Mouse (Mus musculus) frontal cortex, adult 2 months (tissue): ENCODE measurements around the gene Tspan12. TPM values are rescaled to one million over a fixed set of nuclear protein-coding genes. Genes with fewer than 3 reads are reported as not detected.
"Not testable (repeated sequence)": the region's sequence is repeated elsewhere in the genome, so short reads cannot be mapped to it uniquely, and the experiment has no call there.

ENCODE experiments used
- DNase-seq, 2 experiments: peaks; one replicate each; pipeline ENCODE4 v3.0.0; 2022; ENCODE audit warnings: low spot score in 1 of 2; ENCODE audit errors: extremely low spot score in 1 of 2
- polyA plus RNA-seq: library from polyadenylated mRNA; depleted of rRNA; stranded (reverse); fragments of >200 nt; gene quantifications from 2 replicates; pipeline ENCODE4 v1.2.3, GENCODE M21; 2012; rRNA removed

Gene Tspan12
- 20.1 and 21.3 TPM in 2 replicates for polyA plus RNA-seq

DNA sequence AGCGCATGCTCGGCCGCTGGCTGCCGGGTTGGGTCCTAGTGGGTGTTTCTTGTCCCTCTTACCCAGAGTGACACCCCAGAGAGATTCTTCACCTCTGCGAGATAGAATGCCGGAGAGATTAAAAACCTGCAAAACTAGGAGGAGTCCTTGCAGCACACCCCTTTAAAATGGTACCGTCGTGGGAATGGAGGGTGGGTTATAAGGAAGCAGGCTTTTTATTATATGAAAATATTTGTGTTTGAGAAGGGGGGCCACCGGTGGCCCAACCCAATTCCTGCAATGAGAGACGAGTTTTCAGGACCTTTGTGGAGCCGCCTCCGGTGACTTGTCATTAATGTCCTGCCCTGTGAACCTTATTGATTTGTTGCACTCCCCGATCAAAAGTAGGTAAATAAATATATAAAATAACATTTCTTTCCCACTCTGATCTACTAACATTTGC, at the start of gene Tspan12:
Gene Tspan12 (minus strand): TSS at position 172 of the 442 bp plus-strand sequence.
- DNase-seq, result peak in 1 of 2 experiments; percentile 58

DNA sequence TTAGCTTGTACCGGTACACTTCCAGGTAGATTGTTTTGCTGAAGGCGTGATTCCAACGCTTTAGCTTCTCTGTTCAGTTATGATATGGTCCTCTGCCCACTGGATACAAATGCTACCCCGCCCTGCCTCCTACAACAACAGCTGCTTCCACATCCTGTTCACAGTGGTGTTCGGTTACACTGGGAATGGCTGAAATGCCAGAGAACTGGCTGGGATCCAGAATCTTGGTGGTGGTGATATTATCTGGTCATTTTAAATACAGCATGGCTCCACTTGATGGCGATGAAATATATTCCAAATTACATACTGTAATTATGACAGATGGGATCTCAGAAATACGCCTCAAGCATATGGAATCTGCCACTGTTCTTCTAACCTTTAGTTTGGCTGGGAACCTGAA, 42.1 kb upstream of the Tspan12 start:
- DNase-seq, result peak; percentile 6 to 42

DNA sequence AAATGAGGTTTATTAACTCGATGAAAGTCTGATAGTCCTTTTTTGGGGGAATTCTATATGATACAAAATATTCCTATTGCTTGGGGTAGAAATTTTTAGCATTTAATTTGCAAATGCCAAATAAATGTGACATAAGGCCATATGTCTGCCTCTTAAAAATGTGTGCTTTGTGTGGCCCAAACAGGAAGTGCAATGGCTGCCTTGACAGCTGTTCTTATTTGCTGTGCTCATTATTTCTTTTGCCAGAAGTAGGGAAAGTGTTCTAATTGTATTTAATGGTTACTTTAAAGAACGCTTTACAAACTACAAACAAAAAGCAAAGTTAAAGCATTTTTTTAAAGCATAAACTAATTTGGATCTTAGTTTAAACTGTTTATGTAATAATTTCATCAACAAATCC, 36.8 kb upstream of the Tspan12 start:
- no peak for DNase-seq

DNA sequence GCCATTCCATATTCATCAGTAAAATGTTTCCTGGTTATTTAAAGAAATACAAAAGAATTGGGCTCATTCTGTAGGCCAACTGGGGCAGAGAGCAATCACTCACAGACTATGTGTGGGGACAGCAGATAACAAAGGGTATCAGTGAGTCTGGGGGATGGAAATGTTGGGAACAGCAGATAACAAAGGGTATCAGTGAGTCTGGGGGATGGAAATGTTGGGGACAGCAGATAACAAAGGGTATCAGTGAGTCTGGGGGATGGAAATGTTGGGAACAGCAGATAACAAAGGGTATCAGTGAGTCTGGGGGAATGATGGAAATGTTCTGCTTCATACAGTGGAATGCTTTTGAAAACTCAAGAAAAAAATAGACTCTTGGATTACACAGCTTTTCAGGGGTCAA, 35.7 kb upstream of the Tspan12 start:
- not testable (repeated sequence) for DNase-seq

DNA sequence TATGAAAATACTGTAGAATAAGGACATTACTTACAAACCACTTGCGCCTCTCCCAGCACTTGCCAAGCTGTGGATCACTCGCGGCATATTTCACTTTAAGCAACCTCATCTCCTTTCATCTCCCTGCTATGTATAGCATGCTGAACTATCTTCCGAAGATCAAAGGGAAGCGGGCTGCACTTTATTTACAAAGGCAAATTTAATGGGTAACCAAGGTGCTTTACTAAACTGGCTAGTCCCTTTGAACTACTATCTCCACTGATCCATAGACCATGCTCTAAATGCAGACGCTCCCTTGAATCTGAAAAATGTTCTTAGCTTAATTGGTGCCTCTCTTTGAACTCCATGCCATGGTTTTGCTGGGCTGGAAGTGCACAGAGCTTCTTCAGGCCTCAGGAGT, 27.2 kb upstream of the Tspan12 start:
- DNase-seq, result no peak

DNA sequence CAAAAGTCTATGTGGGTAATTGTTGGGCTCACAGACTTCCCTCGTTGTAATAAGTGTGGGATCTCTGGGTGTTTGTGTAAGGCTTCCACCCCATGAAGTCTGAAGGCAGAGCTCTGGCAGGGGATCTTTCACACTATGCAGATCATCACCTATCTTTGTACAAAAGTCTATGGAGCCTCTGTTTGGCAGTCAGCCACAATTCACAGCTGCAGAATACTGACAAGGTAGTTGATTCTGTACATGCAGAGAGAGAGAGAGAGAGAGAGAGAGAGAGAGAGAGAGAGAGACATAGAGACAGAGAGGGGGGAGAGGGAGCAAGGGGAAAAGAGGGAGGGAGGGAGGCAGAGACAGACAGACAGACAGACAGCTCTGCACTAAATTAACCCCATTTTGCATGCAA, 15.0 kb upstream of the Tspan12 start:
- no peak for DNase-seq

DNA sequence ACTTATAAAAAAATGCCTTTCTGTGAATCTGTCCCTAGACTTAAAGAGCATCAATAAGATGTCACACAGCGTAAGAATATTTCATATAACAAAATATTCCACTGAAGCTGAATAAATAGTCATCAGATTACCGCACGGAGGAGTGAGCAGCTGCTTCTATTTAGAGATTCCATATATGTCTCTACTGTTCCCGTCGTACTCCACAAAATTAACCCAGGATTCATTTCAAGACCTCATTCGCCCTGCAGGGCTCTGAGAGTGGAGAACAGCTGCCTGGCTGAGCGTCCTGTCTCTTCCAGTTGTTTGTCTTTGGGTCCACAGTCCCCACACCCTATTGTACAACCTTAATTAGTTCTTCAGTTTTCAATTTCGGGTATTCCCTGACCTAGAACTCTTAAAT, 11.9 kb upstream of the Tspan12 start:
- no peak for DNase-seq

DNA sequence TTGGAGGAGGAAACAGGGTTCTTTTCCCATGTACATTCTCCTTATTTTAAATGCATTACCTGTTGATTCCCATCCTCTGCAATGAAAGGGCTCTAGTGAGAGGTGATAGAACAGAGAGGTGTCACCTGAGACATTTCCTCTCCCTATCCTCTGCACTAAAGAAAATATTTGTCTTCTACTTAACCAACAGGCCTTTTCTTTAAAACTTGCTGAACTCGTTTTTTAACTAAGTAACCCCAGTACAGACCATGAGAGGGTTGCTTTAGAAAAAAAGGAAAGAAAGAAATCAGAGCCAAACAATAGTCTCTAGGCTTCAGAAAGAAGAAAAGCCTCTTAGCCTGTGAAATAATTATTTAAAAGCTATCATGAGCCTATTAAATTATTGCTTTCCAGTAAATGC, 11.2 kb upstream of the Tspan12 start:
- DNase-seq, result no peak

DNA sequence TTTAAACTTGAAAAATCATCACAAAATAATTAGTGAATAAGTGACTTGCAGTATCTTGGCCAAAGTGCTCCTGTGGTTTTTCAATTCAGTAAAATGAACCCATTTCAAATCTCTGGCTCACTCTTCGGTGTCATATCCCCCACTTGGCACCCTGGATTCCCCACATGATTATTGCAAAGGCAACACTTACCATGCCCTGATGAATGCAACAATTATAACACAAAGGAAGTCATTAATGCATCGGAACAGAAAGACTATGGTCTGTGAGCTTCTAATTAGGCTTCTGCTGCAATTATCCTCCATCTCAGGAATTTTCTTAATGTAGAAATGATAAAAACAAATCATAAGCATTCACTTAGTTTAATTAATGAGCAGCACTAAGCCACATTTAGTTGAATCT, 9.0 kb upstream of the Tspan12 start:
- no peak for DNase-seq

DNA sequence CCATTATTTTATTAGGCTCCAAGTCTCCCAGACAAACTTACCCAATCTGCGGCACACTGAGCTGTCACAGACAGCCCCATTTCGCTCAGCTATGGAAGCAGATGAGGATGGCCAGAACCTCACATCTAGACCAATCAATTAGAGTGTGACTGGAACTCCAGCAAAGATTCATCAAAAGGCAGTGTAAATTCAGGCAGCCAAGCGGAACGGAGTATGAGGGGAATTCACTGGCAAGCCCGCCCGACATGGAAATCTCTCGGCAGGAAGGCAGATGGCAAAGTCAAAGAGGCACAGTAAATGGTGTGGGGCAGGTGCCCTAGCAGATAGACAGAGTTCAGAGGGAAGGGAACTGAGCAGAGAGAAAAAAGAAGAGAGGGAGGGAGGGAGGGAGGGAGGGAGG, 5.5 kb upstream of the Tspan12 start:
- no peak for DNase-seq

DNA sequence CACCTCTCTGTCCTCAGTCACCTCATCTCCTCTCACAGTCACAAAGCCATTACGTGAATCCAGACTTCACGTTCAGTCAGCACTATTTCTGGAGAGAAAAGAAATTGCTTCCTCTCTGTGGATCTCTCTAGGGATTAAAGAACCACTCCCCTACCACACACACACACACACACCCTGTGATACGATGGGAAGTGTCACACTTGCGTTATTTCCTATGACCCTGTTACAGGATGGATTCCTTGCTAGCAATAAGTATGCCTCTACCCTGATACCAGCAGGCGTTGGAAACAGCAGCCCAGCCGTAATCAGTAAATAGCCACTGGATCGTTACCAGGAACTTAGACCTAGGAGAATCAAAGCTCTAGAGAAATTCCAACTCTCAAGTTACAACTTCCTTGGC, 3.6 kb upstream of the Tspan12 start:
- no peak for DNase-seq

DNA sequence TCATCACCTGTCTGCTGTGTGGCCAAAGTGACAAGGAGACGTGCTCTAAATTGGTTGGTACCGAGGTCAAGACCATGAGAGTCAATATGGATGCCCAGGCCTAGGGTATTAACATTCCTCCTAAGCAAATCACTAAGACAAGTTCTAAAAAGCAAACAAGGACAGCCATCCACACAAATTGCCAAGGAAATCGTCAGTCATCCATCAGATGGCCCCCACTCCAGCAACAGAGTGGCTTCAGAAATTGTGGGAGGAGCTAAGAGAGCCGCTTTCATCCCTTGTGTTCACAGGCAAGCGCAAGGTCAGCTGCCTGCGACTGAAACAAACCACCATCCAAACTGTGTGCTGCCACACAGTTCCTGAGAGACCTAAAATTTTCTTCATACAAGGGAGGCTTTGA, 1.0 kb upstream of the Tspan12 start:
- DNase-seq, result no peak

DNA sequence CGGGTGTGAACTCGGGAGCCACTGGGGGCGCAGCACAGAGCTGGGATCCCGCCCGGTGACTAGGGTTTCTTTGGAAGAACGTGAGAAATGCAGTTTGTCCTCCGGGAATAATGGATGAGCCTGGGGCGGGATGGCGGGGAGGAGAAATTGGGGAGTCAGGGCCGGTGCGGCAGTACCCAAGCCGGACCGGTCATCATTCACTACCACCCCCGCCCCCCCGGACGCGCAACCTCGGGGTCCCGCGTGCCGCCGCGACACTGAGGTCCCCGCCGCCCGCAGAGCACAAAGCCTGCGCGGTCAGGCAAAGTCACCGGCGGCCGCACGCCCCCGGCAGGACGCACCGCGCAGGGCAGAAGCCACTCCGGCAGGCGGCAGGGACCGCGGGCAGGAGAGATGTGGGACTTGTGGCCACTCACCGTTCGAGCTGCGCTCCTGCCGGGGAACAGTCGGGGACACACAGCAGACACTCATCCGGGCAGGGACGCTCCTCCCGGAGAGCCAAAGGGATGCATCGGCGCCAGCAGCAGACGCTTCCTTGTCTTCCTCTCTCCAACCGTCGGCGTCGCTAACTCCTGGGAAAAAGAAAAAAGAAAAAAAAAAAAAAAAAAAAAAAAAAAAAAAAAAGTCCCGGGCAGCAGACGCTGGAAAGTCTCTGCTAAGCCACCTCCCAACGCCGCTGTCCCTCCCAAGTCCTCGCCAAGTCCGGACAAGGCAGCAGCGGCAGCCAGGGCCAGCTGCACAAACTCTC, 545 bp downstream of the Tspan12 start:
- DNase-seq, result peak in 1 of 2 experiments; percentile 42

DNA sequence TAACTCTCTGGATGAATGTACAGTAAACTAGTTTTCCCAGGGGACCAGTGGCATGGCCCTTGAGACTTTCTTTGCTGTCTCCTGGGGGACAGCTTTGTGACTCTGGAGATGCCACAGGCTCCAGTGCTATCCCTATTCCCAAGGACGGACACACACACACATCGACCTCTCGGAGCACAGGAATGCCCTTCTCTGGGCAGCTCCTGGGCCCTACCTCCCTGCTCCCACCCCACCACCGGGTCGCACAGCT, 1.0 kb downstream of the Tspan12 start:
- no peak for DNase-seq

DNA sequence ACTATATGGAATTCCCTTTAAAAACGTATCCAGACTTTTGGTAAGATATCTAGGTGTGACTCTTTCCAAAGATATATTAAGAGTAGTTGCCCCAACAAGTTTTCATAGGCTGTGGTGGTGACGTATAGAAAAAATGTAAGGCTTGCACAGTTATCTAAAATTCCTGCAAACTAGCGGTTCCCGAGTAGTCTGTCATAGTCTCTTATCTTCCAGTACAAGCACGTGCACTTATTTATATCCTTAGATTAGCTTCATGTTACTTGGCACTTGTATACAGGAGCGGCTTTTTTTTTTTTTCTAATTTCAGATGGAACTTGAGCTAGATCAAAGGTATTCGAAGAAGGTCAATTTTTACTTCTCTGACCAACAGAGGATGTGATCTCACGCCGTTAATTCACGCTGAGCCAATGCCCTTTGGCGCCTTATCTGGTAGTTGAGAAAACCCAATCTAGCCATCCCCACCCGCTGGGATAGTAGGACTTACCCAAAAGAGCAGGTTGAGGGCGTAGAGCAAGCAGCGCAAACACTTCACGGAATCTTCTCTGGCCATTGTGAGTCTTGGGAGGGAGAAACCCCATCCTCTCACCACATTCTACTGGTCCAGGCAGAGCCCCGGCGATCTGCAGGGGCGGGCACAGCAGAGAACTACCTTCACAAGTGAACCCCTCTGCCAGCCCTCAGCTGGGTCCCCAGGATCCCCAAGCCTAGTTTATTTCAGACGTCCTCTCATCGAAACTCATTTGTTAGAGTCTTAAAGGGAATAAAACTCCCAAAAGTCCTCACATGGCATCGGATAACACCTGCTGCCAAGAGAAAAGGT, 1.6 kb downstream of the Tspan12 start:
- DNase-seq, result no peak

DNA sequence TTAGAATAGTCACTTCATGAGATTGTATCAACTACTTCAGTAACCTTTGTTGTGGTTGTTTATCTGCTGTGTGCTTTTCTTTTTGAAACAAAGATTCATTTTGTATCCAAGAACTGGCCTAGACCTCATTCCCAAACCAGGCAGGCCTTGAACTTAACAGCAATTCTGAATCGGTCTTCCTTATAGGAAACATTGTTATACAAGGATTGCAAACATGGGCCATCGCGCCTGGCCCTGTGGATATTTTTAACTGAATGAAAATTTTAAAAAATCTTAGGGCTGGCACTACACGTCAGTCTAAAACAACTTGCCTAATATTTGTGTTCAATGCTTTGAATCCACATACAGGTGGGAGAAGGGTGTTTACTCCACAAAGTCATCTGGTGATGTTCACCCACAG, 3.5 kb downstream of the Tspan12 start:
- no peak for DNase-seq

DNA sequence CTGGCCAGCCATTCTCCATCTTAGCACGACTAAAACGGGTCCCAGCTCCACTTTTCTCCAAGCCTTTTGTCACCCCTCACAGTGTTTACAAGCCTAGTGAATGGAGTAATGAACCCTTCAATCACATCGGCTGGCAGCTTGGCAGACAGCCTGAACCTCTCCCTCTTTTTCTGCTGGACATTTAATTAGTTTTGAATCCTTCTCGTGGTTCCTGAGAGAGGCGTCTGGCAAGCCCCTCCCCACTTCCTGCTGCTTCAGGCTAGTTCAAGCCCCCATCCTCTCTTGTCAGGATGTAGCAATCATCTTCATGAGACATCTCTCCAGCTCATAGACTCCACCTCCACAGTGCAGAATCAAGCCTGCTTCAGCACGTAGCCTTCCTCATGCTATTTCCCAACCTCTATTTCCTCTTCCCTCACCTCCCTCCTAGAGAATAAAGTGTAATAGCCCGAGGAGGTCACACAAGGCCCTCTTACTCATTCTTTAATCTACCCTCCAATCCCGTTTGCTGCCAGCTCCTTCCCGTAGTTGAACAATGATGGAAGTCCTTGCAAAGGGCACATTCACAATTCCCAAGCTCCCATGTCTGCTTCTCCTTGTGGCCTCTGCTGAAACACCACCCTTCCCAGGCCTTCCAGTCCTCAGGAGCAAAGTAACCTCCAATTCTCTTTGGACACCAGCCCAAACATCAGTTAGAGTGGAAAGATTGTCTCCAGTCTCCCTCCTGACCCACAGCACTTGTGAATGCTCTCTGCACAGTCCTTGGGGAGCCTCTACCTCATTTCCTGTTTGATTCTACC, 12.1 kb downstream of the Tspan12 start:
- no peak for DNase-seq

DNA sequence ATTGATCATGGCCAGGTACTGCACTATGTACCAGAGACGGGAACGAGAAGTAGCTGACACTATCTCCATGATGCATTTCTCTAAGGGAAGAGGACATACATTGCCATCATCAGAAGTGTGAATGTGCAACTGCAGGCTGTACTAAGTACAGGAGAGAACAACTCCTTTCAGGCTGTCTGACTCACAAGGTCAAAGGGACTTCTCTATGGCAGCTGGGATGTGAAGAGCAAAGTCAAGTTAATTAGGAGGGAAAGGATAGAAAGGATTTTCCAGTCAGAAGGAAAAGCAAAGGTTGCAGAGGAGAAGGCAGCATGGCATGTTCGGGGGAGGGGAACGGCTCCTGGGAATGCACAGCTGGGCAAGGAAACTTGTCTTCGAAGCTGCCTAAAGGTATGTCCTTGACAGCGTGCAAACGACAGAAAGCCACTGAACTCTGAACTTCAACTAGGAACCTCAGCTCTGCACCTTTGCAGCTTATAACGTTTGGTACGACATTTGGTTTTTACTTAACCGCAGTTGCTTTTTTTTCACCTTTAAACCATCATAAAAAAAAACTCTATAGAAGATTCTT, 13.0 kb downstream of the Tspan12 start:
- DNase-seq, result no peak

DNA sequence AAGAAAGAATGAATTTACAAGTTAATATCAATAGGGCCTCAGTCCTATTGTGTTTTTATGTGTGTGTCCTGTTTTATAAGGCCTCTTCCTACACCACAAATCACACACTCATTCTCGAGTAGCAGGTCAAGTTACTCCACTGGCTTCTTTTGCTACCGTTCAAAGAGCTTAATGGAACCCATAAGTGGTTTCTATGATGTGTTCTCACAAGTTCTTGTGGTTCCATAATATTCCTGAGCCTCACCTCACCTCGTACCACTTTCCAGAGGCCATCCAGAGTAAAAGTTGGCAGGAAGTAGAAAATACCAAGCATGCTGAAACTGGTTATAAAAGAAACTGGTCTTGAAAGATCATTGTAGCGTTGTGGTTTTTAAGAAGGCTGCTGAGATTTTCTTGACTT, 18.8 kb downstream of the Tspan12 start:
- no peak for DNase-seq

DNA sequence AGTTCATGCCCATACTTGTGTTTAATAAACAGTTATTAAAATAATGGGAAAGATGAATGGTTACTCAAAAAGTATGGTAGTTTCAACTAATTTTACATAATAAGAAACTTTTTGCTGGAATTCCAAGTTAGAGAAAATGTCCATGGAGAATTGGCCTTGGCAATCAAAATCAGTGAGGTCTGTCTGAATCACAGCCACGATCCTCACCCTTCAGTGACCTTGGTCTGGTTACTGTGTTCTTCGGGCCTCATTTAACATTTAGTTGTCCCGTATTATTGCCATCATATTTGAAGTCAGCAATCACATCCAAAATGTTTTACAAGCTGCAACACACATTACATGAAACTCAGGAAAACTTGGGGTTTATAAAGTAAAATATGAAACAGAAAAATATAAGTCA, 20.4 kb downstream of the Tspan12 start:
- no peak for DNase-seq

DNA sequence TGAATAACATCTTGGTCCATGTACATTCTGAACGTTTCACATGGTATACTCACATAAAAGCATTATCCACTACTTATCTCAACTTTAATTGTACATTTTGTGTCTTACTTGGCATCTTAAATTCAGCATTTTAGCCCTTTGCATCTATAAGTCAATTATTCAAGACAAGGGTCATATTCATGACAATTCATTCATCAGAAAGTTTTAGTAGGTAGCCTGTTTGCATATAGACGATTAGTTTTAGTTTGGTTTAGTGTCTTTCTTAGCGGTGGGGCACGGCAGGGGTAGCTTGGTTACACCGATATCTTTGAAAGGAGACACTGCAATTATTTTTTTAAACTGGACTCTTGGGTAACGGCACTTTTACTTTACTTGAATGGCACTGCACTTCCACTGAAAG, 21.4 kb downstream of the Tspan12 start:
- DNase-seq, result no peak
